Mouse (Mus musculus) CH12.LX (cell line): ENCODE results near the gene Trim7. TPM values are rescaled to one million over a fixed set of nuclear protein-coding genes. Genes with fewer than 3 reads are reported as not detected.

Experiments used
- DNase-seq: peaks from one replicate; pipeline ENCODE4 v3.0.0-alpha.2; 2013; ENCODE audit errors: extremely low read depth
- H3K27ac ChIP-seq: 2 replicates; pipeline ENCODE4 v1.5.1; 2012; ENCODE audit warnings: low read depth, mild to moderate bottlenecking, control low read depth, moderate library complexity; ENCODE audit not compliant: insufficient read depth
- H3K27me3 ChIP-seq: replicated peaks from 2 replicates; pipeline ENCODE3; 2012; ENCODE audit warnings: inconsistent platforms
- H3K36me3 ChIP-seq, 2 experiments: replicated peaks in 1 of 2; 2 replicates each; pipeline versions ENCODE3 to v1.6.1; 2012; ENCODE audit warnings: inconsistent platforms in 1 of 2, low read length in 1 of 2, mild to moderate bottlenecking in 1 of 2, mixed read lengths in 1 of 2, moderate library complexity in 1 of 2; ENCODE audit not compliant: control insufficient read depth in 1 of 2, insufficient read depth in 1 of 2
- H3K4me1 ChIP-seq, 2 experiments: 2 replicates each; pipeline ENCODE4 v1.6.1; 2012; ENCODE audit warnings: inconsistent platforms in 1 of 2, moderate library complexity in 1 of 2; ENCODE audit not compliant: insufficient read depth in 2 of 2, control insufficient read depth in 1 of 2
- H3K4me2 ChIP-seq: 2 replicates; pipeline ENCODE4 v1.6.1; 2012; ENCODE audit warnings: low read depth, mild to moderate bottlenecking, control low read depth; ENCODE audit not compliant: poor library complexity, insufficient read depth, severe bottlenecking
- H3K4me3 ChIP-seq, 3 experiments: fragments of 150-350 bp in 1 of 3; sonication (generic) in 1 of 3; replicated peaks in 1 of 3; 2 replicates each; pipeline versions ENCODE3 to v1.5.1; 2011 to 2012; ENCODE audit warnings: low read depth in 2 of 3, low read length in 2 of 3, mild to moderate bottlenecking in 2 of 3, moderate library complexity in 2 of 3, control low read depth in 1 of 3, improper control_type of control experiment in 1 of 3, inconsistent platforms in 1 of 3, mixed read lengths in 1 of 3; ENCODE audit not compliant: poor library complexity in 1 of 3
- H3K79me2 ChIP-seq: replicated peaks from 2 replicates; pipeline ENCODE4 v1.6.1; 2012; ENCODE audit warnings: mild to moderate bottlenecking, moderate library complexity; ENCODE audit not compliant: control insufficient read depth, poor library complexity, insufficient read depth, severe bottlenecking; ENCODE audit errors: extremely low read depth
- H3K9ac ChIP-seq: 2 replicates; pipeline ENCODE4 v1.6.1; 2012; ENCODE audit warnings: low read depth, mild to moderate bottlenecking, control low read depth, moderate library complexity; ENCODE audit not compliant: insufficient read depth
- H3K9me3 ChIP-seq: replicated peaks from 2 replicates; pipeline ENCODE3; 2012; ENCODE audit warnings: low read length, inconsistent platforms, mixed read lengths
- BHLHE40 ChIP-seq: IDR thresholded peaks from 2 replicates; pipeline ENCODE4 v1.6.1; 2011; ENCODE audit warnings: mild to moderate bottlenecking, low read depth, low read length, improper control_type of control experiment
- E2F4 ChIP-seq: IDR thresholded peaks from 2 replicates; pipeline ENCODE4 v1.6.1; 2011; ENCODE audit warnings: low read depth, low read length, improper control_type of control experiment; ENCODE audit not compliant: insufficient replicate concordance
- ELF1 ChIP-seq: IDR thresholded peaks from 2 replicates; pipeline ENCODE4 v1.6.1; 2014; ENCODE audit warnings: low read depth, mild to moderate bottlenecking, inconsistent platforms, low read length, improper control_type of control experiment
- EP300 ChIP-seq: IDR thresholded peaks from 2 replicates; pipeline ENCODE4 v1.6.1; 2011; ENCODE audit warnings: low read length, improper control_type of control experiment
- ETS1 ChIP-seq: conservative IDR thresholded peaks from 2 replicates; pipeline ENCODE4 v1.6.1; 2012; ENCODE audit warnings: low read depth, mild to moderate bottlenecking, inconsistent platforms, low read length, improper control_type of control experiment, moderate library complexity
- GABPA ChIP-seq: IDR thresholded peaks from 2 replicates; pipeline ENCODE4 v1.6.1; 2012; ENCODE audit warnings: low read depth, low read length, improper control_type of control experiment, inconsistent platforms; ENCODE audit not compliant: insufficient replicate concordance
- IRF4 ChIP-seq: IDR thresholded peaks from 2 replicates; pipeline ENCODE4 v1.6.1; 2014; ENCODE audit warnings: low read depth, mild to moderate bottlenecking, inconsistent platforms, low read length, improper control_type of control experiment
- JUN ChIP-seq: IDR thresholded peaks from 2 replicates; pipeline ENCODE4 v1.6.1; 2011; ENCODE audit warnings: low read depth, mild to moderate bottlenecking, low read length, improper control_type of control experiment, moderate library complexity; ENCODE audit not compliant: insufficient read depth
- JUND ChIP-seq: conservative IDR thresholded peaks from 2 replicates; pipeline ENCODE4 v1.6.1; 2011; ENCODE audit warnings: low read depth, low read length, improper control_type of control experiment
- KAT2A ChIP-seq: IDR thresholded peaks from 2 replicates; pipeline ENCODE4 v1.6.1; 2012; ENCODE audit warnings: low read length, improper control_type of control experiment, inconsistent platforms; ENCODE audit not compliant: insufficient replicate concordance
- MAFK ChIP-seq: IDR thresholded peaks from 2 replicates; pipeline ENCODE4 v1.6.1; 2011; ENCODE audit warnings: low read length, improper control_type of control experiment; ENCODE audit not compliant: insufficient replicate concordance
- MAZ ChIP-seq: IDR thresholded peaks from 2 replicates; pipeline ENCODE4 v1.6.1; 2012; ENCODE audit warnings: low read depth, mild to moderate bottlenecking, inconsistent platforms, low read length, improper control_type of control experiment, moderate library complexity
- MEF2A ChIP-seq: IDR thresholded peaks from 2 replicates; pipeline ENCODE4 v1.6.1; 2014; ENCODE audit warnings: low read depth, mild to moderate bottlenecking, inconsistent platforms, low read length, improper control_type of control experiment, borderline replicate concordance
- MXI1 ChIP-seq: IDR thresholded peaks from 2 replicates; pipeline ENCODE4 v1.6.1; 2011; ENCODE audit warnings: mild to moderate bottlenecking, low read depth, low read length, improper control_type of control experiment
- NRF1 ChIP-seq: IDR thresholded peaks from 2 replicates; pipeline ENCODE4 v1.6.1; 2014; ENCODE audit warnings: low read depth, mild to moderate bottlenecking, inconsistent platforms, low read length, improper control_type of control experiment, moderate library complexity
- PAX5 ChIP-seq: IDR thresholded peaks from 2 replicates; pipeline ENCODE4 v1.6.1; 2012; ENCODE audit warnings: low read length, inconsistent platforms, mixed read lengths
- POLR2A ChIP-seq: IDR thresholded peaks from 2 replicates; pipeline ENCODE4 v1.6.1; 2011; ENCODE audit warnings: low read depth, mild to moderate bottlenecking, improper control_type of control experiment, low read length
- POLR2AphosphoS2 ChIP-seq: IDR thresholded peaks from 2 replicates; pipeline ENCODE4 v1.6.1; 2011; ENCODE audit warnings: low read depth, low read length, improper control_type of control experiment
- RAD21 ChIP-seq: IDR thresholded peaks from 2 replicates; pipeline ENCODE4 v1.6.1; 2011; ENCODE audit warnings: low read depth, mild to moderate bottlenecking, low read length, improper control_type of control experiment, moderate library complexity
- RCOR1 ChIP-seq: conservative IDR thresholded peaks from 2 replicates; pipeline ENCODE4 v1.6.1; 2012; ENCODE audit warnings: low read depth, mild to moderate bottlenecking, inconsistent platforms, low read length, improper control_type of control experiment
- SIN3A ChIP-seq: IDR thresholded peaks from 2 replicates; pipeline ENCODE4 v1.6.1; 2012; ENCODE audit warnings: low read length, improper control_type of control experiment, inconsistent platforms
- SMC3 ChIP-seq: IDR thresholded peaks from 2 replicates; pipeline ENCODE4 v1.6.1; 2011; ENCODE audit warnings: low read depth, low read length, improper control_type of control experiment
- TBP ChIP-seq: conservative IDR thresholded peaks from 2 replicates; pipeline ENCODE4 v1.6.1; 2011; ENCODE audit warnings: low read depth, low read length, improper control_type of control experiment
- TCF12 ChIP-seq: IDR thresholded peaks from 2 replicates; pipeline ENCODE4 v1.6.1; 2014; ENCODE audit warnings: low read depth, mild to moderate bottlenecking, inconsistent platforms, low read length, improper control_type of control experiment
- USF1 ChIP-seq: IDR thresholded peaks from 2 replicates; pipeline ENCODE4 v1.6.1; 2014; ENCODE audit warnings: low read depth, mild to moderate bottlenecking, inconsistent platforms, low read length, improper control_type of control experiment
- USF2 ChIP-seq: conservative IDR thresholded peaks from 2 replicates; pipeline ENCODE4 v1.6.1; 2011; ENCODE audit warnings: low read depth, low read length, improper control_type of control experiment
- ZC3H11A ChIP-seq: IDR thresholded peaks from 2 replicates; pipeline ENCODE4 v1.6.1; 2012; ENCODE audit warnings: low read depth, mild to moderate bottlenecking, inconsistent platforms, low read length, improper control_type of control experiment
- dilution Hi-C: fragments of 300-500 bp; cut with MboI; formaldehyde crosslinking; loops from 2 replicates; pipeline ENCODE4 v1.14.3; 2020; ENCODE audit warnings: low sequenced_read_pairs; ENCODE audit not compliant: extremely low pct_unique_long_range_greater_than_20kb, extremely low pct_ligation_motif_present
- in situ Hi-C: fragments of 300-500 bp; cut with MboI; formaldehyde crosslinking; loops from 3 replicates; pipeline ENCODE4 v1.14.3; 2019; ENCODE audit warnings: low sequenced_read_pairs, low pct_ligation_motif_present, low pct_unique_long_range_greater_than_20kb, mixed read lengths
- polyA plus RNA-seq: library from polyadenylated mRNA; unstranded; fragments of >175 nt; gene quantifications from 2 replicates; pipeline ENCODE4 v1.2.1, GENCODE M21; 2012; ENCODE audit warnings: low read depth; ENCODE audit not compliant: insufficient read length
- total RNA-seq, 2 experiments: library from RNA; depleted of rRNA; stranded (reverse); fragments of 300-350 nt in 1 of 2; fragments of >200 nt in 1 of 2; gene quantifications; 2 replicates each; pipeline ENCODE4 v1.2.3; 2012 to 2014

The Trim7 gene
- total and polyA plus RNA-seq, 3 experiments: 9.2 to 34.6 (median 15.1) TPM

DNA sequence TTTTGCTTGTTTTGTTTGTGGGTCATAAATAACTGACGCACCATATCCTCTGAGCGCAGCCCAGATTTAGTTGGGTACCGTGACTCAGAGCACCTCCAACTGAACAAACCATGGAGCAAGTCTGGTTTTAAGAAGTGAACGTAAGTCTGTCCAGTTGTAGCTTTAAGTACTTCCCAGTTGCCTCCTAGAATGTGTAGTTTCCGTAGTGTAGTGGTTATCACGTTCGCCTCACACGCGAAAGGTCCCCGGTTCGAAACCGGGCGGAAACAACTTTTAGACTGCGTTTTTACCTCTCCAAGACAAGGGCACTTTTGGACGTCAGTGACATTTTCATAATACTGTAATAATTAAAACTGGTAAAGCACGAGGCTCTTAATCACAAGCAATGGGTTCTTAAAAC, 7.6 kb upstream of the Trim7 start:
- Histone ChIP-seq H3K4me1 (peaks cover 9 to 67% of the 10 kb centered on the region in 2 experiments), H3K79me2 (peaks cover 27% of the 10 kb centered on the region), H3K9ac (peak overlapping the region; percentile 88), H3K36me3 (peaks cover 8 to 24% of the 10 kb centered on the region in 2 experiments), H3K27me3 (no peaks in the 10 kb centered on the region), H3K4me3 (peak overlapping the region; percentile 65 to 94 (median 85)), H3K27ac (no peak overlapping the region), H3K9me3 (no peaks in the 10 kb centered on the region), H3K4me2 (peak overlapping the region; percentile 88)
- peak; percentile 98 for DNase-seq
- dilution Hi-C loops (no loop called here), in situ Hi-C loops (loop anchor here (5.0 kb wide), 1 partner anchor 34 kb away; no protein-coding TSS in a partner anchor)
- TF ChIP-seq BHLHE40 (peak; percentile 73; the same call in 1 of the 2 replicates), JUND (peak; percentile 48), MEF2A (peak; percentile 68; the same call in 1 of the 2 replicates), E2F4 (peak; percentile 82; the same call in 1 of the 2 replicates), GABPA (no peak), KAT2A (peak; percentile 93; the same call in 1 of the 2 replicates), POLR2A (peak; percentile 52; the same call in 1 of the 2 replicates), MAFK (peak; percentile 97), TBP (peak; percentile 100), NRF1 (peak; percentile 72), SMC3 (no peak), ETS1 (peak; percentile 39; the same call in 1 of the 2 replicates), SIN3A (no peak), IRF4 (no peak; the same call in 1 of the 2 replicates), ELF1 (peak; percentile 98)

DNA sequence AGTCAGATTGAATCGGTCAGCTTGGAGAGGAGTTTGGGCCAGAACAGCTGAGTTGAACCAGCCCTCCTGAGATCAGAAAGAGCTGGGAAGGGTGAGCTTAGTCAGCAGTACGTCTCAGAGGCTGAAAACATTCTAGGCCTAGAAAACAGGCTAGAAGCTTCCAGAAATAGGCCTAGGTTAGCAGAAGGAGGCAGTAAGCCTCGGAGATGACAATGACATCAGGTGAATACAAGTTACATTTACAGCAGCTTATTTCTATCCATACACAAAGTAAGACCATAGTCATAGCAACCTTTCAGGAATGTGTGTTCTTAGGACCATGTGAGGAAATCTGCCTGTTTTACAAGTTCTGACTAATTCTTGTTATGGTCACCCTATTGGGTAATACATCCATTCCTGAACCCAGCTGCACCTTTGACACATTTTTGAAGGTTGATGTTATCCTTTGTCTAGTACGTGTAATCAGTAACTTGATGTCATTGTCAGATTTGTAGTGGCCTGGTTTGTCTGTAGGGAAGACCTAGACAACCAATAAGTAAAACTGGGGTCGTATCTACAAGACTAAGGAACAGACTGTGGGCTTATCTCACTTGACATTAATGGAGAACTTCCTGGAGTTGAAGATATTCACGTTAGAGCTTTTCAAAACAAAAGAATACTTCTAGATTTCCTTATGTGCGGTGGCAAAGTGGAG, 6.2 kb upstream of the Trim7 start:
- Histone ChIP-seq H3K4me2 (peak overlapping the region; percentile 67), H3K27me3 (peaks cover 6% of the 10 kb centered on the region), H3K79me2 (peaks cover 20% of the 10 kb centered on the region), H3K9ac (peak overlapping the region; percentile 56), H3K4me3 (no peak overlapping the region), H3K27ac (peak overlapping the region; percentile 84), H3K9me3 (no peaks in the 10 kb centered on the region), H3K4me1 (peaks cover 17 to 61% of the 10 kb centered on the region in 2 experiments), H3K36me3 (peaks cover 5 to 11% of the 10 kb centered on the region in 2 experiments)
- in situ Hi-C loops: loop anchor here (5.0 kb wide), 1 partner anchor 33 kb away; no protein-coding TSS in a partner anchor
- DNase-seq: peak; percentile 84
- dilution Hi-C loops: no loop called here
- TF ChIP-seq TBP: peak; percentile 97
- peak; percentile 53; the same call in 1 of the 2 replicates for TF ChIP-seq E2F4
- 0 out of 2 replicates have a peak, but pooled peaks have one; percentile 31 for TF ChIP-seq RCOR1
- TF ChIP-seq USF2: 0 out of 2 replicates have a peak, but pooled peaks have one; percentile 34
- peak; percentile 32; the same call in 1 of the 2 replicates for TF ChIP-seq JUND
- peak; percentile 27; the same call in 1 of the 2 replicates for TF ChIP-seq JUN
- TF ChIP-seq MXI1: peak; percentile 56; the same call in 1 of the 2 replicates
- 0 out of 2 replicates have a peak, but pooled peaks have one; percentile 24 for TF ChIP-seq ETS1
- TF ChIP-seq SIN3A: peak; percentile 67
- no peak for TF ChIP-seq PAX5
- TF ChIP-seq ELF1: peak; percentile 63; the same call in 1 of the 2 replicates
- no peak for TF ChIP-seq TCF12
- TF ChIP-seq ZC3H11A: no peak
- no peak for TF ChIP-seq POLR2A
- no peak for TF ChIP-seq POLR2AphosphoS2
- no peak for TF ChIP-seq USF1
- TF ChIP-seq MEF2A: peak; percentile 55; the same call in 1 of the 2 replicates
- no peak; the same call in 1 of the 2 replicates for TF ChIP-seq MAZ
- TF ChIP-seq EP300: 0 out of 2 replicates have a peak, but pooled peaks have one; percentile 13
- 0 out of 2 replicates have a peak, but pooled peaks have one; percentile 29 for TF ChIP-seq BHLHE40
- no peak; the same call in none of the 2 replicates for TF ChIP-seq RAD21
